Mouse (Mus musculus): Measurements from ENCODE around the gene Nav2.

Gene Nav2

GRCm38 (mm10) chr7:49064792-49065521 lies 156.4 kb downstream of the Nav2 start:
- peak; percentile 56 for DNase-seq

GRCm38 (mm10) chr7:49065621-49066475 lies 157.3 kb downstream of the Nav2 start:
- DNase-seq, result peak; percentile 63

- DNase-seq, result no peak
Observed at GRCm38 (mm10) chr7:49066828-49067227, 158.3 kb downstream of the Nav2 start.

- DNase-seq, result no peak
Observed at GRCm38 (mm10) chr7:49069396-49069961, 161.0 kb downstream of the Nav2 start.

GRCm38 (mm10) chr7:49070621-49071020 lies 162.1 kb downstream of the Nav2 start:
- no peak for DNase-seq

- DNase-seq, result no peak
Observed at GRCm38 (mm10) chr7:49071141-49071567, 162.6 kb downstream of the Nav2 start.

- DNase-seq, result no peak
Observed at GRCm38 (mm10) chr7:49075333-49075934, 166.9 kb downstream of the Nav2 start.

GRCm38 (mm10) chr7:49076283-49076694 lies 167.8 kb downstream of the Nav2 start:
- DNase-seq, result no peak

- no peak for DNase-seq
Observed at GRCm38 (mm10) chr7:49078930-49079329, 170.4 kb downstream of the Nav2 start.

GRCm38 (mm10) chr7:49082585-49083165 lies 174.2 kb downstream of the Nav2 start:
- DNase-seq, result peak; percentile 30

- DNase-seq, result no peak
Observed at GRCm38 (mm10) chr7:49084768-49085167, 176.3 kb downstream of the Nav2 start.

GRCm38 (mm10) chr7:49085759-49086158 lies 177.2 kb downstream of the Nav2 start:
- DNase-seq, result no peak

- peak; percentile 21 for DNase-seq
Observed at GRCm38 (mm10) chr7:49087154-49087553, 178.6 kb downstream of the Nav2 start.

- DNase-seq, result no peak
Observed at GRCm38 (mm10) chr7:49088198-49088912, 179.8 kb downstream of the Nav2 start.

GRCm38 (mm10) chr7:49091371-49091770 lies 182.9 kb downstream of the Nav2 start:
- no peak for DNase-seq

- no peak for DNase-seq
Observed at GRCm38 (mm10) chr7:49091921-49092320, 183.4 kb downstream of the Nav2 start.

- DNase-seq, result no peak
Observed at GRCm38 (mm10) chr7:49093596-49093995, 185.1 kb downstream of the Nav2 start.

- DNase-seq, result no peak
Observed at GRCm38 (mm10) chr7:49094531-49094930, 186.0 kb downstream of the Nav2 start.

GRCm38 (mm10) chr7:49101291-49101690 lies 192.8 kb downstream of the Nav2 start:
- DNase-seq, result no peak

- DNase-seq, result no peak
Observed at GRCm38 (mm10) chr7:49102223-49102622, 193.7 kb downstream of the Nav2 start.

- no peak for DNase-seq
Observed at GRCm38 (mm10) chr7:49104376-49104775, 195.9 kb downstream of the Nav2 start.

GRCm38 (mm10) chr7:49104793-49105192 lies 196.3 kb downstream of the Nav2 start:
- no peak for DNase-seq

Measured in lung, postnatal 10 days (tissue).